Mouse (Mus musculus): ENCODE data around the gene Itpr2. TPM values are rescaled to one million over a fixed set of nuclear protein-coding genes. Genes with fewer than 3 reads are reported as not detected.
"Not testable (repeated sequence)": the region's sequence is repeated elsewhere in the genome, so short reads cannot be mapped to it uniquely, and the experiment has no call there.

Itpr2 gene
- polyA plus RNA-seq, 1 experiment from 2014 or later = 12.2 TPM

DNA sequence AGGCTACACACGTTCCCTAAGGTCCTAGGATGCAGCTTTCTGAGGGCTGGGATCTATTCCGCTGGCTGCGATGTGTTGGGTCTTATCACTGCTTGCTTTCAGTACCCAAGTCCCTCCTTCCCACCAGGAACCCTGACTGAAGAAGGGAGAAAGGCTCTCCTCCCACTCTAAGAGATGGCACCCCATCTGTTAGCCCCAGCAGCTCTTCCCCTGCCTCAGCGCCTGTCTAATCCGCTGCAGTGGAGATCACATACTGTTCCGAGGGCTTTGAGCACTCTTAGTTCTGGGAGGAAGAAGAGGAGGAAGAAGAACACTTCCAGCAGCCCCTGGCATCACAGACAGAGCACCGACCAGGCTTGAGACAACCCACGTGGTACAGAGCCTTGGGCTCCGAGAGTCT is 14.9 kb downstream of the Itpr2 start:
- no peak overlapping the region for H3K4me3 ChIP-seq (replicated peaks)
- H3K9me3 ChIP-seq = no peaks in the 10 kb centered on the region
- H3K27me3 ChIP-seq (replicated peaks) = no peaks in the 10 kb centered on the region
- peaks cover 4% of the 10 kb centered on the region; the same call in 1 of the 2 replicates for H3K4me1 ChIP-seq
- no peak overlapping the region for H3K9ac ChIP-seq
- WGBS = 74% methylated on average over 9 of the region's 9 CpGs
- no peak overlapping the region for H3K27ac ChIP-seq
- H3K36me3 ChIP-seq = no peaks in the 10 kb centered on the region
- H3K4me2 ChIP-seq = no peak overlapping the region
- ATAC-seq (ENCODE audit: insufficient read depth, low FRiP score, low read depth) = no peak

DNA sequence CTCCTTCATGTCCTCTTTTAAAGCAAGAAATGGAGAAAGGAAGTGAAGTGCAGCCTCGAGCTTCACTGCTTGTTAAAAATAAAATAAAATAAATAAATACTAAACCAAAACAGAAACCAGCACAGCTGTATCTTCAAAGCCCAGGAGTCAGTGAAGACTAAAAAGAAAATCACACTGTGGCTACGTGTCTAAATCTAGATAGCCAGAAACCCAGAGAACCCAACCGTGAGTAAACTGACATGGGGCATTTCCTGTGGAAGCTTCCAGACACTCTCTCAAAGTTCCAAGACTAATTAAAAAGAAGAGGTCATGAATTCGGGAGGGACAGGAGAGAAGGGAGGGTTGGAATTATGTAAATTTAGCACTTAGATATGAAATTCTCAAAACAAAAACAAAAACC is 15.9 kb downstream of the Itpr2 start:
- ATAC-seq (ENCODE audit: insufficient read depth, low FRiP score, low read depth) = no peak
- Histone ChIP-seq H3K27me3 (replicated peaks) (no peaks in the 10 kb centered on the region), H3K36me3 (no peaks in the 10 kb centered on the region), H3K27ac (no peak overlapping the region), H3K4me1 (0 out of 2 replicates have a peak, but pooled peaks cover 5% of the 10 kb centered on the region), H3K4me3 (replicated peaks) (no peak overlapping the region), H3K9me3 (no peaks in the 10 kb centered on the region), H3K4me2 (no peak overlapping the region), H3K9ac (no peak overlapping the region)
- WGBS = 53% methylated on average over 4 of the region's 4 CpGs

DNA sequence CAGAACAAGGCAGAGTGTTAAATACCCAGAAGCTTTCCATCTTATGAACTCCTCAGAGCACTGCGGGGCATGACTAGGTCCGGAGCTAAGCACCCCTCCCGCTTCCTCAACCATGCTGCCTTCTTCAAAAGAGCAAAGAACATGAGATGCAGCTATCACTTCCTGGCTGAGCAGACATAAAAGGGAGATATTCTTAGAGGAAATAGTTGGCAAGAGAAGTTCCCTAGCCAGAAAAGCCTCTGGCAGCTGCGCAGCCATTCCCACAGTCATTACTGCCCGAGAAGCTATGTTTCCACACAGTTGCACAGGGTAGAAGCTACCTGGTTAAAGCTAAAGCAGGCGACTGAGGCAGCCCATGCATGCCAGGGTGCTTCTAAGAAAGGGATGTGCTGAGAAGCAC is 20.6 kb downstream of the Itpr2 start:
- H3K27ac ChIP-seq = no peak overlapping the region
- WGBS = 60% methylated on average over 6 of the region's 6 CpGs
- no peak overlapping the region for H3K9ac ChIP-seq
- no peaks in the 10 kb centered on the region for H3K9me3 ChIP-seq
- H3K4me3 ChIP-seq (replicated peaks) = no peak overlapping the region
- 0 out of 2 replicates have a peak, but pooled peaks cover 6% of the 10 kb centered on the region for H3K4me1 ChIP-seq
- ATAC-seq (ENCODE audit: insufficient read depth, low FRiP score, low read depth) = no peak
- no peaks in the 10 kb centered on the region for H3K36me3 ChIP-seq
- no peaks in the 10 kb centered on the region for H3K27me3 ChIP-seq (replicated peaks)
- H3K4me2 ChIP-seq = no peak overlapping the region

DNA sequence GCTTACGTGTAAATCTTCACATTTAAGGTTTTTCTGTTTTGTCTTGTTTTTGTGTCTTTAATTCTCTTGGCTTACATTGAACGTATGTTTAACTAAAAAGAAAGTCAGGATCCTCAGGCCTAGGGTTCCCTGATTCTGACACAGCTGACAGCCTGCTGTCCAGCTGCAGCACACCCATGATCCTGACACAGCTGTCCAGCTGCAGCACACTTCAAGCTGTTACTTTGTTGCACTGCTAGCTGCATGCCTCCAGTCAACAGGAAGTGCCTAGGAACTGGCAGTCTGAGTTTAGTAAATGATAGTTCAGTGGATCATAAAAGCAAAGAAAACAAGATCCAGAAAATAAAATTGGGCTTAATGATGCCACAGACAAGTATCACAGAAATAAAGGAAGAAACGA is 21.1 kb downstream of the Itpr2 start:
- Histone ChIP-seq H3K9ac (no peak overlapping the region), H3K4me3 (replicated peaks) (no peak overlapping the region), H3K9me3 (no peaks in the 10 kb centered on the region), H3K4me1 (0 out of 2 replicates have a peak, but pooled peaks cover 6% of the 10 kb centered on the region), H3K36me3 (no peaks in the 10 kb centered on the region), H3K27ac (no peak overlapping the region), H3K4me2 (no peak overlapping the region), H3K27me3 (replicated peaks) (no peaks in the 10 kb centered on the region)
- no peak for ATAC-seq (ENCODE audit: insufficient read depth, low FRiP score, low read depth)
- 59% methylated on average over 3 of the region's 3 CpGs for WGBS

DNA sequence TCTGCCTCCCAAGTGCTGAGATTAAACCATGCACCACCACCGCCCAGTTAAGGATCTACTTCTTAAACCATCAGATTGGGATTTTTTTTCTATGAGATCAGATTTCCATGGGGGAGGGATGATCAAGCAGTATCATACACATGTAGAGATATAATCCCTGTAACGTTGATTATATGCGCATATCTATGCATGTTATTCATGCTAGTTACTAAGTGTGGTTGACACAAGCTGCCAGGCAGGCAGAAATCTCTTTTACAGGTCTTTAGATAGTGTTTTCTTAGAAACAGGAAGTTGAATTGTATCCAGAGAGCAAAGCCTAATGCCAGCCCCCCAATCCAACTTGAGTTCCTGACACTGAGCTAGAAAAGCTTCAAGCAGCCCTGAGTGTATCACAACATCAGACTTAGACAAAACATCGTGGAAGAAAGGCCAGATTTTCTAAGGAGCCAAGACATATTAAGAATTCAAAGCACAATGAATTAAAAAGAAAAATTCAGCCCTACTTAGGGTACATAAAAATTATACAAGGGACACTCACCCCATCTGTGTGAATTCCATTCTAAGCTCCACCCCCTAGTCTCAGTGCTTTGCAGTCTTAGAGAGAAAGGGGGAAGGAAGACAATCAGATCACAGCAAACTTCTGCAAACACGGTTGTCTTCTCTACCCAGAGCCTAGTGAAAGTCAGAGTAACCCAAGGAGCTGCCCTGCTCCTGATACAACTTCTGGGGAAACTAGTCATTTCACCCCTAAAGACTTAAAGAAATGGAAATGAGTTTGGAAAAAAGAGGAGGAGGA is 22.9 kb downstream of the Itpr2 start:
- Histone ChIP-seq H3K27ac (no peak overlapping the region), H3K4me3 (replicated peaks) (no peak overlapping the region), H3K36me3 (no peaks in the 10 kb centered on the region), H3K27me3 (replicated peaks) (no peaks in the 10 kb centered on the region), H3K4me2 (no peak overlapping the region), H3K9me3 (no peaks in the 10 kb centered on the region), H3K9ac (no peak overlapping the region), H3K4me1 (0 out of 2 replicates have a peak, but pooled peaks cover 6% of the 10 kb centered on the region)
- WGBS = 78% methylated on average over 5 of the region's 5 CpGs
- no peak for ATAC-seq (ENCODE audit: insufficient read depth, low FRiP score, low read depth)

GRCm38 (mm10) chr6:146476865-146477264 is 25.2 kb downstream of the Itpr2 start:
- H3K4me1 ChIP-seq = 0 out of 2 replicates have a peak, but pooled peaks cover 6% of the 10 kb centered on the region
- H3K4me2 ChIP-seq = no peak overlapping the region
- no peak overlapping the region for H3K9ac ChIP-seq
- H3K27ac ChIP-seq = no peak overlapping the region
- H3K36me3 ChIP-seq = no peaks in the 10 kb centered on the region
- H3K9me3 ChIP-seq = no peaks in the 10 kb centered on the region
- H3K27me3 ChIP-seq (replicated peaks) = no peaks in the 10 kb centered on the region
- WGBS = 28% methylated on average over 1 of the region's 1 CpGs
- no peak overlapping the region for H3K4me3 ChIP-seq (replicated peaks)
- no peak for ATAC-seq (ENCODE audit: insufficient read depth, low FRiP score, low read depth)

DNA sequence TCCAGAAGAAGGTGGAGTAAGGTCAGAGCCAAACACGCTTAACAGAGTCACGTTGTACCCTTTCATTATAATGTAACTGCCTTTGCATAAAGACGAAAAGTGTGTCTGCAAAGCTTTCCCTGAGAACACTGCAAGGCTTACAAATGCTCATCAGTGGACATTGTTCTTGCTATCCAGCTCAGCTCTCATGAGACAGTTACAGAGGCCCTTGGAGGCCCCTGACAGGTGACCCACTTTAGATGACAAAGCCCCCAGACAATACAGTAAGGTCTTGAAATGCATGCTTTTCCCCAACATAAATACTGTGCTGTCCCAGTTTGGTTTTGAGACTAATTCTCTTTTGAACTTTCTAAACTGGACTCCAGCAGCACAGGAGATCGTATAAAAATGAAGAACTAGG is 27.9 kb downstream of the Itpr2 start:
- H3K27me3 ChIP-seq (replicated peaks) = no peaks in the 10 kb centered on the region
- no peak overlapping the region for H3K4me2 ChIP-seq
- H3K9me3 ChIP-seq = no peaks in the 10 kb centered on the region
- 79% methylated on average over 4 of the region's 4 CpGs for WGBS
- no peak for ATAC-seq (ENCODE audit: insufficient read depth, low FRiP score, low read depth)
- H3K27ac ChIP-seq = no peak overlapping the region
- H3K4me1 ChIP-seq = no peaks in the 10 kb centered on the region
- no peaks in the 10 kb centered on the region for H3K36me3 ChIP-seq
- H3K4me3 ChIP-seq (replicated peaks) = no peak overlapping the region
- H3K9ac ChIP-seq = no peak overlapping the region

GRCm38 (mm10) chr6:146473216-146473955 is 28.6 kb downstream of the Itpr2 start:
- no peaks in the 10 kb centered on the region for H3K27me3 ChIP-seq (replicated peaks)
- no peaks in the 10 kb centered on the region for H3K36me3 ChIP-seq
- H3K4me1 ChIP-seq = no peaks in the 10 kb centered on the region
- no peak overlapping the region for H3K27ac ChIP-seq
- no peak overlapping the region for H3K4me2 ChIP-seq
- no peak overlapping the region for H3K9ac ChIP-seq
- no peaks in the 10 kb centered on the region for H3K9me3 ChIP-seq
- H3K4me3 ChIP-seq (replicated peaks) = no peak overlapping the region
- 65% methylated on average over 6 of the region's 6 CpGs for WGBS
- ATAC-seq (ENCODE audit: insufficient read depth, low FRiP score, low read depth) = no peak

DNA sequence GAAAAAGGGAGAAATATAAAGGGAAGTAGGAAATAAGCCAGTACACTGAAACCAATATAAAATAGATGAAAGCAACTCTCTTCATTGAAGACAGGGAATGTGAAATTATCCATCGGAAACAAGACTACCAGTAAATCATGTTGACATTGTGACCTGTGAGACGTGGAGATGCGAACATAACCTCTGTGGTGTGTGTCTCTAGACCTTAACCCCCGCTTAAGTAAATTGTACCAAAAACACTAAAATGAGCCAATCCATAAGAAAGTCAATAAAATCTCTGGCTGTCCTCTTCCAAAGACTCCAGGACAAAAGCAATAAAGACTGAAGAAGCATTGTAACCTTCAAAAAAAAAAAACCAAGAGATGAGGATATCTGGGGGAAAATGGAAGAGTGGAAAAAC is 31.6 kb downstream of the Itpr2 start:
- H3K9ac ChIP-seq = no peak overlapping the region
- ATAC-seq (ENCODE audit: insufficient read depth, low FRiP score, low read depth) = no peak
- no peak overlapping the region for H3K27ac ChIP-seq
- H3K27me3 ChIP-seq (replicated peaks) = no peaks in the 10 kb centered on the region
- no peaks in the 10 kb centered on the region for H3K36me3 ChIP-seq
- no peak overlapping the region for H3K4me2 ChIP-seq
- H3K9me3 ChIP-seq = no peaks in the 10 kb centered on the region
- no peaks in the 10 kb centered on the region for H3K4me1 ChIP-seq
- no peak overlapping the region for H3K4me3 ChIP-seq (replicated peaks)
- 58% methylated on average over 4 of the region's 4 CpGs for WGBS

DNA sequence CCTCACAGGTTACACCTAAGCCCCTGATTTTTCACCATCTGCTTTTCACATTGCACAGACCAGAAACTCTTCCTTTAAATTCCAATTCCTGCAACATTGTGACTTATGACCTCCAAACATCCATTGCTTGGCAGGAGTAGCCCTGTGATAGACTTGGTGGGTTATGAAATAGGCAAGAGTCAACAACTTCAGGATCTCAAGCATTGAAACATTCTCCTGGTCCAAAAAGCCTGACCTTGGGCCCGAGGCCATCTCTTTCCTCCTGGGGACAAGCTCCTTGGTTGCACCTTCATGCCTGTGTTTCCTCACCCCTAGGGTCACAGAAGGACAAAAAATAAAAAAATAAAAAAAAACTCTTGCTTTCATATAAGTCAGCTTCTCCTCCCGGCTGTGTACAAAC is 32.1 kb downstream of the Itpr2 start:
- Histone ChIP-seq H3K9me3 (no peaks in the 10 kb centered on the region), H3K4me2 (no peak overlapping the region), H3K27ac (no peak overlapping the region), H3K36me3 (no peaks in the 10 kb centered on the region), H3K4me1 (no peaks in the 10 kb centered on the region), H3K4me3 (replicated peaks) (no peak overlapping the region), H3K27me3 (replicated peaks) (no peaks in the 10 kb centered on the region), H3K9ac (no peak overlapping the region)
- no peak for ATAC-seq (ENCODE audit: insufficient read depth, low FRiP score, low read depth)
- WGBS = 73% methylated on average over 2 of the region's 2 CpGs

GRCm38 (mm10) chr6:146468361-146468760 is 33.7 kb downstream of the Itpr2 start:
- no peaks in the 10 kb centered on the region for H3K9me3 ChIP-seq
- no peak overlapping the region for H3K9ac ChIP-seq
- no peak overlapping the region for H3K4me2 ChIP-seq
- 64% methylated on average over 8 of the region's 8 CpGs for WGBS
- no peak for ATAC-seq (ENCODE audit: insufficient read depth, low FRiP score, low read depth)
- no peak overlapping the region for H3K27ac ChIP-seq
- H3K36me3 ChIP-seq = no peaks in the 10 kb centered on the region
- H3K4me3 ChIP-seq (replicated peaks) = no peak overlapping the region
- H3K27me3 ChIP-seq (replicated peaks) = no peaks in the 10 kb centered on the region
- H3K4me1 ChIP-seq = no peaks in the 10 kb centered on the region

DNA sequence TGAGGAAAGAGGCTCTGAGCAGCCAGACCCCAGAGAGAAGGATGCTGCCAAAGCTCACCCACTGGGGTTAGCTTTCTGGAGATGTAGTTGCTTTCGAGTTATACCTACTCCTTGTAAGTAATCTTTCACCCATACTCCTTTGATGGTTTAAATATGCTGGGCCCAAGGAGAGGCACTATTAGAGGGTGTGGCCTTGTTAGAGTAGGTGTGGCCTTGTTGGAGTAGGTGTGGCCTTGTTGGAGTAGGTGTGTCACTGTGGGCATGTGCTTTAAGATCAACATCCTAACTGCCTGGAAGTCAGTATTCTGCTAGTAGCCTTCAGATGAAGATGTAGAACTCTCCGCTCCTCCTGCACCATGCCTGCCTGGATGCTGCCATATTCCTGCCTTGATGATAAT is 37.4 kb downstream of the Itpr2 start:
- H3K4me1 ChIP-seq; H3K4me2 ChIP-seq; H3K27ac ChIP-seq; H3K27me3 ChIP-seq (replicated peaks); H3K9me3 ChIP-seq; H3K36me3 ChIP-seq; H3K9ac ChIP-seq; ATAC-seq (ENCODE audit: insufficient read depth, low FRiP score, low read depth); H3K4me3 ChIP-seq (replicated peaks): not testable (repeated sequence)
- WGBS = 90% methylated on average over 2 of the region's 2 CpGs
